In the genomic region with DNA sequence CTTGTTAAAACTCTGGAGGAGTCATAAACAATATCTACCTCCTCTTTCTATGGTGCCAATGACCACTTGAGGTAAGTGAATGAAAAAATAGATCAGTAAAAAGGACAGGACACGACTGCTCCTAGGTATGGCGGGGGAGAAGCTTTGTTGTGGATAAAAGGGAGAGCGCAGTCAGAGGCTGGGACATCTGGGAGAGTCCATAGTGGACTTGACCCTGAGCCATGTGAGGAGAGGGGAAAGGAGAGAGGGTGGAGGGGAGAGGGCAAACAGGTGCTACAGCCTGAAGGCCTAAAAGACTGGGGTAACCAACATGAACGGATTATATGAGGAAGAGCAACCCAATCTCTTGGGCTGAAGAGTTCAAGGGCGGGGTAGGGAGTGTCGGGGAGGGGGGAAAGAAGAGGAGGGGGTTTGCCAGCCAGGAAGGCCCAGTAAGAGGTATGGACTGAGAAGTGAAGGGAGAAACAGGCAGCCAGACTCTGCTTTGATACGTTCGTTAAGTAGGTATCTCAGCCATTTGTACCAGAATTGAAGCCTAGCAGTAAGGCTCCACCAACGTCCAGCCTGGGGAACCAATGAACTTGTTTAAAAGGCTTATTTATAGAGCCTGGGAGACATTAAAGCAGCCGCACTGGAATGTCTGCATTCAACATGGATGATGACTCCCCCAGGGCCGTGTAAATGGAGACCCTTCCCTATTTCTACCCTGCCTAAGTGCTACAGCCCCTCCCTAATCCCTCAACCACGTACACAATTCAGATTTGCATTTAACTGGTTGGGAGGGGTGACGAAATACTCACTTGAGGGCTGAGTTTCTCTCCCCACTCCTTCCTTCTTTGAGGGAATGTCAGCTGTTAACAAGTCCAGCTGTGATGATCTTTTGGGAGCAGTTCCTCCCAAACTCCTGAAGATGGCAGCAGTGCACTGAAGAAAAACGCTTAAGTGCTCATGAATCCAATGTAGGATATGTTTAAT, we compare ENCODE assay signal across 8 mouse cellular contexts. TPM values are rescaled to one million over a fixed set of nuclear protein-coding genes. Genes with fewer than 3 reads are reported as not detected.
DNase-seq lines count a peak whose midpoint lies in the region; ATAC-seq and TF ChIP-seq lines count a peak whose summit lies in the region.

No protein-coding gene starts in this region.

- H3K9me3 ChIP-seq in forebrain, embryonic 11.5 days (ENCODE audit: control insufficient read depth, low read length), result no peaks in the 10 kb centered on the region
- H3K9me3 ChIP-seq in megakaryocyte, embryonic 14.5 days, result no peaks in the 10 kb centered on the region

- no peak overlapping the region for H3K4me2 ChIP-seq in forebrain, embryonic 11.5 days (ENCODE audit: low read depth, low read length, severe bottlenecking)

- TF ChIP-seq CTCF in heart, adult 2 months (IDR thresholded peaks at IDR 0.05), result peak; percentile 81
- TF ChIP-seq CTCF in thymus, adult 2 months (IDR thresholded peaks at IDR 0.05; ENCODE audit: borderline replicate concordance, control insufficient read depth, extremely low read depth, insufficient read depth, low read length, poor library complexity), result no peak

- H3K79me2 ChIP-seq in heart, adult 2 months (replicated peaks; ENCODE audit: control insufficient read depth, insufficient read depth, low read length), result no peaks in the 10 kb centered on the region

- peak; percentile 49 for ATAC-seq in forebrain, embryonic 11.5 days (replicated peaks; ENCODE audit: low FRiP score)
- ATAC-seq in activated CD4-positive, CD25-positive, alpha-beta regulatory T cell, adult 4 months, result no peak

- no peak for TF ChIP-seq EP300 in heart, adult 2 months (IDR thresholded peaks at IDR 0.05; ENCODE audit: insufficient read depth, low read depth, low read length)

- H3K9ac ChIP-seq in heart, adult 2 months (ENCODE audit: low read depth, low read length), result no peak overlapping the region
- H3K9ac ChIP-seq in forebrain, embryonic 11.5 days (ENCODE audit: low read length), result no peak overlapping the region

- no peak overlapping the region for H3K4me3 ChIP-seq in heart, adult 2 months
- H3K4me3 ChIP-seq in forebrain, embryonic 11.5 days (ENCODE audit: low read depth, low read length), result no peak overlapping the region
- H3K4me3 ChIP-seq in megakaryocyte, embryonic 14.5 days (replicated peaks), result peak overlapping the region; percentile 18
- no peak overlapping the region for H3K4me3 ChIP-seq in thymus, adult 2 months (ENCODE audit: control insufficient read depth, insufficient read depth, low read length)

- TF ChIP-seq POLR2A in heart, adult 2 months (IDR thresholded peaks at IDR 0.05; ENCODE audit: insufficient read depth, low read depth, low read length), result no peak
- no peak for TF ChIP-seq POLR2A in thymus, adult 2 months (IDR thresholded peaks at IDR 0.05; ENCODE audit: control insufficient read depth, extremely low read depth, insufficient read depth, low read length, poor library complexity)

- no peaks in the 10 kb centered on the region for H3K4me1 ChIP-seq in heart, adult 2 months (ENCODE audit: control insufficient read depth, insufficient read depth, low read length)
- H3K4me1 ChIP-seq in forebrain, embryonic 11.5 days (replicated peaks; ENCODE audit: control insufficient read depth, insufficient read depth, low read length), result no peaks in the 10 kb centered on the region
- H3K4me1 ChIP-seq in megakaryocyte, embryonic 14.5 days, result peaks cover 4% of the 10 kb centered on the region; the same call in 1 of the 2 replicates
- H3K4me1 ChIP-seq in thymus, adult 2 months (replicated peaks; ENCODE audit: control insufficient read depth, insufficient read depth, low read length), result no peaks in the 10 kb centered on the region

- DNase-seq in heart, adult 2 months, result no peak
- DNase-seq in heart, postnatal 25 days (ENCODE audit: low spot score), result no peak
- DNase-seq in right cerebral cortex, postnatal 10 days (ENCODE audit: low spot score in 2 of 2), result peak; percentile 50 to 52
- no peak for DNase-seq in right cerebral cortex, postnatal 36 days (ENCODE audit: low spot score in 2 of 2)
- DNase-seq in forebrain, embryonic 11.5 days (ENCODE audit: low spot score), result no peak
- no peak for DNase-seq in thymus, adult 2 months

- H3K27ac ChIP-seq in heart, adult 2 months, result no peak overlapping the region
- no peak overlapping the region for H3K27ac ChIP-seq in forebrain, embryonic 11.5 days (ENCODE audit: low read depth, low read length)
- H3K27ac ChIP-seq in thymus, adult 2 months (ENCODE audit: control insufficient read depth, insufficient read depth, low read length), result no peak overlapping the region

- intact Hi-C loops in heart, adult 2 months (cut with DNase I), result no loop called here
- intact Hi-C loops in heart, postnatal 25 days (cut with DNase I), result loop anchor here (5.0 kb wide), 1 partner anchor 36 kb away; no protein-coding TSS in a partner anchor

- WGBS in heart, adult 2 months, result 44% methylated on average over 14 of the region's 14 CpGs
- WGBS in forebrain, embryonic 11.5 days, result 45% methylated on average over 14 of the region's 14 CpGs
- 63% methylated on average over 14 of the region's 14 CpGs for WGBS in thymus, adult 2 months

- no peaks in the 10 kb centered on the region for H3K27me3 ChIP-seq in heart, adult 2 months (ENCODE audit: control insufficient read depth, insufficient read depth, low read length)
- H3K27me3 ChIP-seq in forebrain, embryonic 11.5 days (ENCODE audit: control insufficient read depth, insufficient read depth, low read length), result no peaks in the 10 kb centered on the region
- H3K27me3 ChIP-seq in megakaryocyte, embryonic 14.5 days (replicated peaks), result peaks cover 15% of the 10 kb centered on the region
- H3K27me3 ChIP-seq in thymus, adult 2 months (ENCODE audit: control insufficient read depth, insufficient read depth, low read length), result no peaks in the 10 kb centered on the region

- no peaks in the 10 kb centered on the region for H3K36me3 ChIP-seq in heart, adult 2 months (ENCODE audit: control insufficient read depth, insufficient read depth, low read length)
- no peaks in the 10 kb centered on the region for H3K36me3 ChIP-seq in forebrain, embryonic 11.5 days (ENCODE audit: control insufficient read depth, insufficient read depth, low read length)
- H3K36me3 ChIP-seq in megakaryocyte, embryonic 14.5 days (replicated peaks; ENCODE audit: low read length), result no peaks in the 10 kb centered on the region
- H3K36me3 ChIP-seq in thymus, adult 2 months (ENCODE audit: control insufficient read depth, insufficient read depth, low read length), result no peaks in the 10 kb centered on the region

RNA-seq across cellular contexts. Expression of a gene that starts 26.0 kb away (rescaled TPM):
- total RNA-seq in heart, adult 2 months (2021), result 10 to 100 TPM; 10.2 to 10.6 TPM
- 2.6 and 6.2 TPM in 2 replicates for polyA plus RNA-seq in heart, adult 2 months (2012; rRNA removed)
- 10 to 100 TPM in 1 of 2 experiments, 1 to 10 TPM in 1; 9.6 to 11.0 TPM for total RNA-seq in heart, postnatal 25 days (2021)
- 24.3 and 29.6 TPM in 2 replicates for polyA plus RNA-seq in forebrain, embryonic 11.5 days (2014; fragmentation: Nextera tagmentation; extraction: Ambion mirVana)
- polyA plus RNA-seq in megakaryocyte, embryonic 14.5 days (2012; ENCODE audit: insufficient read depth, low replicate concordance), result 0.35 and 0.93 TPM in 2 replicates
- 10 to 100 TPM; 13.3 to 17.6 TPM for polyA plus RNA-seq in activated CD4-positive, CD25-positive, alpha-beta regulatory T cell, adult 4 months (2017; shearing (Covaris generic))
- polyA plus RNA-seq in thymus, adult 2 months (2012; rRNA removed), result 6.6 and 7.1 TPM in 2 replicates

Comparison
In these comparisons a context has a peak if more than half of its experiments do, and no peak if none do; other contexts are left out.
1. DNase-seq: peak in right cerebral cortex, postnatal 10 days (2 of 2); none in heart, adult 2 months (0 of 2), heart, postnatal 25 days (single experiment), right cerebral cortex, postnatal 36 days (0 of 2), forebrain, embryonic 11.5 days (single experiment) and thymus, adult 2 months (single experiment).